Mouse (Mus musculus): ENCODE data around the gene Sox18. TPM values are rescaled to one million over a fixed set of nuclear protein-coding genes. Genes with fewer than 3 reads are reported as not detected.
A peak's percentile ranks its signal among the peaks of the same experiment; 100 is the strongest.

The Sox18 gene
- polyA plus RNA-seq, 1 experiment from 2014 or later: 49.9 TPM

DNA sequence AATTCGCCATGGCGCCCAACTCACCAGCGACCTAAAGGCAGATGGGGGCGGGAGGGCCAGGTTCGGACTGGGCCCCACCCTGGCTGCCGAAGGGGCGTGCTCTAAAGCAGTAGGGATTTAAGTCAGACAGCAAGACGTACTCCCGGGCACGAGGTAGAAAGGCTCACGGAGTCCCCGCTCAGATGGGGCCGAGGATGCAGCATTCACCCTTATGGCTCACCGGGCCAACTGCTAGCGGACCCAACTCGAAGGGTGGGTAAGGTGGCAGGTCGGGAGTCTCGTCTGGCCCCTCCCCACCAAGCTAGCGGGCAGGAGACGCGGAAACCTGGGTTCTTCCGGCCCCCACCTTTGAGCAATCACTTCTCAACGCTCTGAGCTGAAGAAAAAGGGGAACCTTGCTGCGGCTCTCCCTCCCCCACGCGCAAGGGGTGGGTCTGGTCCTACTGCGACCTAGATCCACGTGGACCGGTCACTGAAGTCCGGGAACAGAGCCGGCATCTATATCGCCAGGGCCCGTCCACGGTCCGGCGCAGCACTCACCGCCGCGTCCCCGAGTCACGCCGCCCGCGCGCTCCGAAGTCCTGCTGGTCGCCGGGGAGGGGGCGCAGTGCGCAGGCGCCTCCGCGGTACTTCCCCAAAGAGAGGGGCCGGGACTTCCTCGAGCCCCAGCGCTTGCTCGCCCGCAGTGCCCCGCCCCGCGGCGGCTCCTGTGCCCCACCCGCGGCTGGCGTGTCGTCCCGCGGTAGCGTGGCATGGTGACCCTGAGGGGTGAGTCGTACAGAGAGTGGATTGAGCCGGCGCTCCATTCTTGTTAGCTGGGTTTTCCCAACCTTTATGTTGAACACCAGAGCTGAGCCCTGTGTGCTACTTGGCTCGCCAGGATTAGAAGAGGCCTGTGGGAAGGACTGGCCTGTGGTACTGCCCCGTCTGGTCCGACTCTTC lies 22.2 kb upstream of the Sox18 start, which contains the start of gene Rgs19:
Gene Rgs19 (minus strand): TSS at position 639 of the 942 bp plus-strand sequence.
- H3K27ac ChIP-seq: peak within 1 kb of the TSS; percentile 65; the same call in 1 of the 2 replicates
- peak; percentile 87 for ATAC-seq (replicated peaks; ENCODE audit: low FRiP score)
- H3K4me2 ChIP-seq: peak within 1 kb of the TSS; percentile 93
- peak within 1 kb of the TSS; percentile 78 for H3K4me3 ChIP-seq (replicated peaks)
- H3K9ac ChIP-seq: peak within 1 kb of the TSS; percentile 82
- no peaks in the 10 kb centered on the region; the same call in 1 of the 2 replicates for H3K27me3 ChIP-seq
- peaks cover 19% of the 10 kb centered on the region for H3K36me3 ChIP-seq
- WGBS: under 1% methylated on average over 75 of the region's 75 CpGs
- peaks cover 22% of the 10 kb centered on the region for H3K4me1 ChIP-seq
- H3K9me3 ChIP-seq (replicated peaks): no peaks in the 10 kb centered on the region

DNA sequence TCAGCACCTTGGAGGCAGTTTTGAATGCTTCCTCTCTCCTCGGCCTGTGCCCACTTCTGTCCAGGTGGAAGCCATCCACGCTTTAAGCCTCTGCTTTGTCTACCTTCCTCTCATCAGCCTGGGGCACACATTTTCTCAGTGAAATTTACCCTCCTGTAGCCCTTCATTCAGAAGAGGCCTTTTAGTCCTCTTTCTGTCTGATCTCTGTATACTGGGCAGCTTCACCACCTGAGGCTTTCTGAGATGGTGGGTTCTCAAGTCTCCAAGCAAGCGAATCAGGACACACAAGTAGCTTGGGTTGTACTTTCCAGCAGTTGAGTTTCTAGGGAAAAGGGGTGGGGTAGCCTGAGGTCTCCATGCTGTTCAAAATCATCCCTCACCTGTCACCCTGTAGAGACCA lies 20.9 kb upstream of the Sox18 start:
- Histone ChIP-seq H3K9me3 (replicated peaks) (no peaks in the 10 kb centered on the region), H3K9ac (no peak overlapping the region), H3K27me3 (no peaks in the 10 kb centered on the region; the same call in 1 of the 2 replicates)

DNA sequence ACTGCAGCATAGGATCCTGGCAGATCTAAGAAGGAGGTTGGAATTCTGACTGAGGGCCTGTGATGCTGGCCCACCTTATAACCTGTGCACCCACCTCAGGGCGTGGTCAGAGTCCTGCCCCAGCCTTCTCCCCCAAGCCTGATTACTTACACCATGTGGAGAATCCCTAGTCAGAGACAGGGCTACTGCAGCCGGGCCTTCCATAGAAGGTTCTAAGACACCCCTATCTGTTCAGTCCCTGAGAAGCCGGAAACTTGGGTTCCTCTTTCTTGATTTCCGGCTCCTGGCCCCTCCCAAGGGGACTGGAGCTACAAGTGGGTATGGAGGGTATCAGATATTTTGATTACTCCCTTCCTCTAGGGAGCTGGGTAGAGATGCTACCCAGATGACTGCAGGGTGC lies 20.1 kb upstream of the Sox18 start:
- Histone ChIP-seq H3K36me3 (peaks cover 39% of the 10 kb centered on the region), H3K4me1 (peaks cover 22% of the 10 kb centered on the region), H3K4me2 (0 out of 2 replicates have a peak overlapping the region, but pooled peaks have one; percentile 14), H3K4me3 (replicated peaks) (no peak overlapping the region), H3K9ac (no peak overlapping the region), H3K9me3 (replicated peaks) (no peaks in the 10 kb centered on the region), H3K27me3 (no peaks in the 10 kb centered on the region; the same call in 1 of the 2 replicates), H3K27ac (no peak overlapping the region)
- WGBS: 89% methylated on average over 4 of the region's 4 CpGs
- no peak for ATAC-seq (replicated peaks; ENCODE audit: low FRiP score)

More for the DNA sequence above, 20.9 kb upstream of the Sox18 start:
- Histone ChIP-seq H3K27ac (no peak overlapping the region), H3K4me3 (replicated peaks) (0 out of 2 replicates have a peak overlapping the region, but pooled peaks have one; percentile 78), H3K36me3 (peaks cover 31% of the 10 kb centered on the region), H3K4me1 (peaks cover 22% of the 10 kb centered on the region), H3K4me2 (peak overlapping the region; percentile 93)
- WGBS: 87% methylated on average over 3 of the region's 3 CpGs
- ATAC-seq (replicated peaks; ENCODE audit: low FRiP score): no peak

DNA sequence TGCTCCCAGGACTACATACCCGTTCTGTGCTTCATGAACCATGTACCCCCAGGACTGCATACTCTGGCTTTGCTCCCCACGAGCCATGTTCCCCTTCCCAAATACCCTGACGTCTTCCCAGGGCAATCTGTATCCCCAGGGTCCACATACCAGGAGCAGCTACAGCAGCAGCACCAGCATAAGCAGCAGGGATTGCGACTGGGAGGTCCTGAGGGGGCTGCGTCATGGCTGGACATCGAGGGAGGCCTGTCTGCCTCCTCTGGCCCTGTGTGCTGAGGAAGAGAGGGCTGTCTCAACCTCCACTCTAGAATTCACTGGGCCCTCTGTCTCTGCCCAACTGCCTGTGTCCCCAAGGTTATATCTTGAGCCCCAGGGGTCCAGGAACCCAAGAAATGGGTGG lies 19.6 kb upstream of the Sox18 start:
- WGBS: 91% methylated on average over 6 of the region's 6 CpGs
- Histone ChIP-seq H3K36me3 (peaks cover 44% of the 10 kb centered on the region), H3K9ac (no peak overlapping the region), H3K4me2 (0 out of 2 replicates have a peak overlapping the region, but pooled peaks have one; percentile 14), H3K4me1 (peaks cover 22% of the 10 kb centered on the region), H3K27ac (no peak overlapping the region), H3K9me3 (replicated peaks) (no peaks in the 10 kb centered on the region), H3K4me3 (replicated peaks) (no peak overlapping the region), H3K27me3 (no peaks in the 10 kb centered on the region; the same call in 1 of the 2 replicates)
- ATAC-seq (replicated peaks; ENCODE audit: low FRiP score): no peak

DNA sequence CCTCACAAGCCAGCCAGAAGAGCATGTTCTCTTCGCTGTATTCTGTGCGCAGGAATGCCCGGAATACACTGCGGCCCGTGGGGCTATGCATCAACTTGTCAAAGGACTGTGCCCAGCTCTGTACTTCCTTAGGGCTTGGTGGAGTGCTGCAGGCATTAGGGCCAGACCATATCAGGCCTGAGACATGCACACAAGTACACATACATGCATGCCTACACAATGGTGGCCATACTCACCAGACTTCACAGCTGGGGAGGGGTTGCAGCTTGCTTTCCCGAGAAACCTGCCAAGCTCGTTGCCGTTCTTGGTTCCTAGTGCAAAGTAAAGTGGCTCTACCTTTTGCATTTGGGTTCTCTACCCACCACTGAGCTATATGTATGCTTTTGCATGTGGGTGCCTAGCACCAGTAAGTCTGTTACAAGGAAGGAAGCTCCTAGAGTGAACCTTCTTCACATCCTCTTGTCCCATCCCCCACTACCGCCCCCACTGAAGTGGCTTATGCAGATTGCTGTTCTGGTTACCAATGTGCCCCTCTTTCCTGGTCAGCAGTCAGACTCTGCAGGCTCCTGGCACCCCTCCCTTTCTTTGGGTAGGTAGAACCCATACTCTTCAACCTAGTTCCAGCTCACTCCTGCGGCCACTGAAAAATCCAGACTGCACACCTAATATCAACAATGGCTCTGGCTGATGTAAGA lies 18.2 kb upstream of the Sox18 start:
- Histone ChIP-seq H3K4me3 (replicated peaks) (no peak overlapping the region), H3K36me3 (peaks cover 46% of the 10 kb centered on the region), H3K27ac (no peak overlapping the region), H3K27me3 (no peaks in the 10 kb centered on the region), H3K4me1 (peaks cover 20% of the 10 kb centered on the region), H3K4me2 (no peak overlapping the region), H3K9me3 (replicated peaks) (no peaks in the 10 kb centered on the region), H3K9ac (no peak overlapping the region)
- ATAC-seq (replicated peaks; ENCODE audit: low FRiP score): no peak
- WGBS: 88% methylated on average over 10 of the region's 10 CpGs

DNA sequence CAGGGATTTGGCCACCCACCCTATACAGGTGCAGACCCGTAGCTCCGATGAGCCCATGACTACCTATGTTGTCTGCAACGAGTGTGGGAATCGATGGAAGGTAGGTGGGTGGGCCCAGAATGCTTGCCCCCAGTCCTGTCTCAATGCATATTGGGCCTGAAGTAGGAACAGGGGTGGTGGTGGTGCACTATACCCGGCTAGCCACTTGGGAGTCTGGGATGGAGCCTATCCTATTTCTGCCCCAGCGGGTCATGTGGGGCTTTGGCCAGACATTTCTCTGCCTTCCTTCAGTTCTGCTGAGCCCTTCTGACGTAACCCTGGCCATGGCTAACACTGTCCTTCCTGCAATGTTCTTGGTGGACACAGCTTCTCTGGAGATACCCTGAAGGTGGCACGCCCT lies 16.1 kb upstream of the Sox18 start:
- ATAC-seq (replicated peaks; ENCODE audit: low FRiP score): no peak
- no peak overlapping the region for H3K4me2 ChIP-seq
- H3K27me3 ChIP-seq: no peaks in the 10 kb centered on the region
- H3K9me3 ChIP-seq (replicated peaks): no peaks in the 10 kb centered on the region
- H3K4me1 ChIP-seq: peaks cover 6% of the 10 kb centered on the region
- WGBS: 92% methylated on average over 8 of the region's 8 CpGs
- H3K36me3 ChIP-seq: peaks cover 46% of the 10 kb centered on the region
- H3K4me3 ChIP-seq (replicated peaks): no peak overlapping the region
- no peak overlapping the region for H3K27ac ChIP-seq
- H3K9ac ChIP-seq: no peak overlapping the region

DNA sequence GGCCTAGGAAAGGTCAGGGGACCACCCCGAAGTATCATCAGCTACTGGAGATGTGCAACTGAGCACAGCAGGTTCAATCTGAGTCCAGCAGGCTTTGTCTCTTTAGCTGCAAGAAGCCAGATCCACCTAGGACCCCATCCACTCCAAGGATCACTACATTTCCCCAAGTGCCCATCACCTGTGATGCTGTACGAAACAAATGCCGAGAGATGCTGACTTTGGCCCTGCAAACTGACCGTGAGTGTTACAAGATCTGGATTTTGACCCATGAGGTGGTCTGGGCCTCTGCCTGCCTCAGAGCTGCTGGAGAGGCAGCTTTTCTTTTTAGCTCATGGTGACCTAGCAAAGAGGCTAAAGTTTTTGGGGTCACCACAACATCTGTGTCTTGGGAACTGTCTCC lies 14.2 kb upstream of the Sox18 start:
- 94% methylated on average over 4 of the region's 4 CpGs for WGBS
- no peaks in the 10 kb centered on the region for H3K9me3 ChIP-seq (replicated peaks)
- peaks cover 8% of the 10 kb centered on the region for H3K4me1 ChIP-seq

DNA sequence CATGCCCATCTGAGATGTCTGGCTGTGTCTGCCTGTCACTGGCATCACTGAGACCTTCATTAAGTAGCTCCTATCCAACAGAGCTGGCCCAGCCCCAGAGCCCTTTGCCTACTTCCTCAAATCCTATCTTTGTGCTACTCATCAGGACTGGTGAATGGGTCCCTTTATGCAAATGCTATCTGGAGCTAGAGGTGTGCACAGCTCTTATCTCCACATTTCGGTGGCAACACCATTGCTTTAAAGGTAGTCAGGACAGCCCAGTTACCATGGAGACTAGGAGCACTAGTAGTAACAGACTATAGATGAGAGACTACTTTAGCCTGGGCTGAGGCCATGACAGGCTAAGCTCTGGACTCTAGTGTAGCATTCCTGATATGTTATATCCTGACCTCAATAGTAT lies 13.3 kb upstream of the Sox18 start:
- Histone ChIP-seq H3K4me2 (no peak overlapping the region), H3K27ac (no peak overlapping the region), H3K4me1 (peaks cover 11% of the 10 kb centered on the region), H3K36me3 (peaks cover 38% of the 10 kb centered on the region), H3K9me3 (replicated peaks) (no peaks in the 10 kb centered on the region), H3K9ac (no peak overlapping the region), H3K27me3 (no peaks in the 10 kb centered on the region), H3K4me3 (replicated peaks) (no peak overlapping the region)
- ATAC-seq (replicated peaks; ENCODE audit: low FRiP score): no peak
- 89% methylated on average over 1 of the region's 1 CpGs for WGBS

More for the DNA sequence above, 14.2 kb upstream of the Sox18 start:
- Histone ChIP-seq H3K4me3 (replicated peaks) (no peak overlapping the region), H3K27me3 (no peaks in the 10 kb centered on the region), H3K36me3 (peaks cover 46% of the 10 kb centered on the region), H3K4me2 (no peak overlapping the region), H3K9ac (no peak overlapping the region), H3K27ac (no peak overlapping the region)
- ATAC-seq (replicated peaks; ENCODE audit: low FRiP score): no peak

DNA sequence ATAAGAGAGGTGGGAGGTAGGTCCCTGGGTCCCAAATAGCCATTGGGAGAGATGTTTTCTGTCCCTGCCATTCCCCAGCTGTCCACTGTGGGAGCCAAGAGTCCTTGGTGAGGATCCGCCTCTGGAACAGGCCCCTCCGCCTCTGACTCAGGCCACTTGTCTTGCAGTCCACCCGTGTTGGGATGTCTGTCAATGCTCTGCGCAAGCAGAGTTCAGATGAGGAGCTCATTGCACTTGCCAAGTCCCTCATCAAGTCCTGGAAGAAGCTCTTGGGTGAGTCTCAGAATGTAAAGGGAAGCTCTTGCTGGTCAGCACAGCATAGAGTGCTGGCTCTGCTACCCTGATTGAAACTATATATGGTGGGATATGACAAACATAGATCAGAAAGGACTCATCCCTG lies 11.9 kb upstream of the Sox18 start:
- 64% methylated on average over 4 of the region's 4 CpGs for WGBS
- H3K27me3 ChIP-seq: no peaks in the 10 kb centered on the region
- H3K4me1 ChIP-seq: peaks cover 16% of the 10 kb centered on the region
- ATAC-seq (replicated peaks; ENCODE audit: low FRiP score): no peak
- no peak overlapping the region for H3K4me3 ChIP-seq (replicated peaks)
- H3K27ac ChIP-seq: no peak overlapping the region
- no peak overlapping the region for H3K4me2 ChIP-seq
- peaks cover 25% of the 10 kb centered on the region for H3K36me3 ChIP-seq
- no peaks in the 10 kb centered on the region for H3K9me3 ChIP-seq (replicated peaks)
- H3K9ac ChIP-seq: no peak overlapping the region

DNA sequence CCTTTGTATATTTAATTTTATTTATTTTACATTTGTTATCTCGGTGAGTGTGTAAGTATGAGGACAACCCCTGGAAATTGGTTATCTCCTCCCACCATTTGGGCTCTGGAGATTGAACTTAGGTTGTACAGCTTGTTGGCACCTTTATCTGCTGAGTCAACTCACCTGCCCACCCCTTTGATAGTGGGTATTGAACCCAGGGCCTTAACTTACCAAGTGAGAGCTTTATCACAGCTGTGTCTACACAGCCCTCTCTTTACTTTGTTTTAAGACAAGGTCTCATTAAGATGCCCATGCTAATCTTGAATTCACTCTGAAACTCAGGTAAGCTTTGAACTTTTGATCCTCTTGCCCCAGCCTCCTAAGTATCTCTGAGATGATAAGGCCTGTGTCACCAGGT lies 10.5 kb upstream of the Sox18 start:
- H3K4me2 ChIP-seq: no peak overlapping the region
- no peak for ATAC-seq (replicated peaks; ENCODE audit: low FRiP score)
- peaks cover 11% of the 10 kb centered on the region for H3K36me3 ChIP-seq
- no peak overlapping the region for H3K9ac ChIP-seq
- no peaks in the 10 kb centered on the region for H3K27me3 ChIP-seq
- H3K27ac ChIP-seq: no peak overlapping the region
- peaks cover 16% of the 10 kb centered on the region for H3K4me1 ChIP-seq
- 93% methylated on average over 1 of the region's 1 CpGs for WGBS
- no peak overlapping the region for H3K4me3 ChIP-seq (replicated peaks)
- H3K9me3 ChIP-seq (replicated peaks): no peaks in the 10 kb centered on the region

DNA sequence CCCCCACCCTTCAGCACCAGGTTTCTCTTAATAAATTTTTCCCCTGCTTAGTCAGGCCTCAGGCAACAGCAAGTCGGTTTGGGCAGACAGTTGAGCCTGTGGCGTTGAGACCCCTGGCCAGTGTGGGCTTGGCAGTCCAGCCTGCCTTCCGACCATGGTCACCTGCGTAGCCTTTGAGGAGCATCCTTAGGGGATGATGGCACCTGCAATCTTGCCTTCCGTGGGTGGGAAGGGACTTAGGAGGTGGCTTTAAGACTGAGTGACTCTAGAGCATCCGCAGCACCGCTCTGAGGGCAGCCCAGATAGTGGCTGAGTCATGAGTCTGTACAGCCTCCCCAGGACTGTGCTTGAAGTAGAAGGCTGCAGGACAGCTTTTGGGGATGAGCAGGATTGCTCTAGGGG lies 9.3 kb upstream of the Sox18 start:
- 14% methylated on average over 7 of the region's 7 CpGs for WGBS
- Histone ChIP-seq H3K4me2 (peak overlapping the region; percentile 91), H3K27ac (peak overlapping the region; percentile 52), H3K9me3 (replicated peaks) (no peaks in the 10 kb centered on the region), H3K9ac (peak overlapping the region; percentile 78), H3K4me3 (replicated peaks) (peak overlapping the region; percentile 71), H3K27me3 (no peaks in the 10 kb centered on the region), H3K4me1 (peaks cover 22% of the 10 kb centered on the region), H3K36me3 (no peaks in the 10 kb centered on the region)
- peak; percentile 16 for ATAC-seq (replicated peaks; ENCODE audit: low FRiP score)
